Mouse (Mus musculus): ENCODE data around the gene Ctnnd2. TPM values are rescaled to one million over a fixed set of nuclear protein-coding genes. Genes with fewer than 3 reads are reported as not detected.
"Not testable (repeated sequence)": the region's sequence is repeated elsewhere in the genome, so short reads cannot be mapped to it uniquely, and the experiment has no call there.

Ctnnd2 gene
- 0.27 TPM for polyA plus RNA-seq (2021)

- in situ Hi-C loops (cut with MboI; ENCODE audit: low pct_unique_long_range_greater_than_20kb), result no loop called here
- no peak for TF ChIP-seq CTCF (IDR thresholded peaks at IDR 0.05)
- ChIA-PET CTCF (no interaction called here), POLR2A (no interaction called here)
- ATAC-seq, result peak; percentile 36
- DNase-seq (ENCODE audit: low read depth, low spot score), result no peak
- H3K27me3 ChIP-seq, result peaks cover 27% of the 10 kb centered on the region
Measured at GRCm38 (mm10) chr15:30172391-30173281, at the start of gene Ctnnd2. Gene Ctnnd2, plus strand, starts transcription at chr15:30172593.

- H3K27me3 ChIP-seq, result no peaks in the 10 kb centered on the region
- in situ Hi-C loops (cut with MboI; ENCODE audit: low pct_unique_long_range_greater_than_20kb), result no loop called here
- DNase-seq (ENCODE audit: low read depth, low spot score) (no peak), ATAC-seq (no peak)
- ChIA-PET POLR2A (no interaction called here), CTCF (no interaction called here)
- no peak for TF ChIP-seq CTCF (IDR thresholded peaks at IDR 0.05)
Measured at GRCm38 (mm10) chr15:30130705-30131104, 41.7 kb upstream of the Ctnnd2 start.

DNA sequence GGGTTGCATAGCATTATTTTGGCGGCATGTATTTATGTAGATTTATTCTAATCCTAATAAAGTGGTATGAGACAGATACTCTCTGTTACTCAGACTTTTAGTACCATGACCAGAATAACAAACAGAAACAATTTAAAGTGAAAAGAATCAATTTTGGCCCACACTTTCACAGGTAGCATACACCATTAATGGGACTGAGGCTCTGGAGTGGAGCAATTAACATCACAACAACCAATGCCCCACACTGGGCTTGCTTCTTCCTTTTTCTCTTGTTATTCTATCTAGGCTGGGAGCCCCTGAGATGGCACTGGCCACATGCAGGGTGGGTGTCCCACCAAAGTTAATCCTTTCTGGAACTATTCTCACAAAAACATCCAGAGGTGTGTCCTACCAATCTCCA, 32.8 kb upstream of the Ctnnd2 start:
- in situ Hi-C loops (cut with MboI; ENCODE audit: low pct_unique_long_range_greater_than_20kb), result not testable (repeated sequence)

GRCm38 (mm10) chr15:30145413-30145812, 27.0 kb upstream of the Ctnnd2 start:
- ChIA-PET CTCF (no interaction called here), POLR2A (no interaction called here)
- H3K27me3 ChIP-seq, result no peaks in the 10 kb centered on the region
- ATAC-seq (no peak), DNase-seq (ENCODE audit: low read depth, low spot score) (no peak)
- no peak for TF ChIP-seq CTCF (IDR thresholded peaks at IDR 0.05)
- in situ Hi-C loops (cut with MboI; ENCODE audit: low pct_unique_long_range_greater_than_20kb), result no loop called here

More for the DNA sequence above, 32.8 kb upstream of the Ctnnd2 start:
- DNase-seq (ENCODE audit: low read depth, low spot score); ATAC-seq; POLR2A ChIA-PET; CTCF ChIA-PET; H3K27me3 ChIP-seq: not testable (repeated sequence)

DNA sequence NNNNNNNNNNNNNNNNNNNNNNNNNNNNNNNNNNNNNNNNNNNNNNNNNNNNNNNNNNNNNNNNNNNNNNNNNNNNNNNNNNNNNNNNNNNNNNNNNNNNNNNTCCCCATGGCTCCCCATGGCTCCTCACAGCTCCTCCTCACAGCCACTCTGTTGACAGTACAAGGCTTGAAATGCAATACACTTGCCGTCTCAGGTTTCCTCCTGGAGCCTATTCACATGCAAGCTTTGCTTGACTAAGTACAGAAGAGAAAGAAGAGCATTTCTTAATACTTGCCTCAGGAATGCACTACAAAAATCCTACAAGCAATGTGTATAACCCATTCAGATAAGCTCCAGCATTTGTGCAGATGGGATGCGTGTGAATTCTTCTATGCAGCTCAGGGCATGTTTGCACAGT, 20.2 kb upstream of the Ctnnd2 start:
- no peaks in the 10 kb centered on the region for H3K27me3 ChIP-seq
- no peak for ATAC-seq

GRCm38 (mm10) chr15:30157975-30158374, 14.4 kb upstream of the Ctnnd2 start:
- DNase-seq (ENCODE audit: low read depth, low spot score) (no peak), ATAC-seq (no peak)
- no peak for TF ChIP-seq CTCF (IDR thresholded peaks at IDR 0.05)
- CTCF ChIA-PET, result no interaction called here
- H3K27me3 ChIP-seq, result no peaks in the 10 kb centered on the region
- in situ Hi-C loops (cut with MboI; ENCODE audit: low pct_unique_long_range_greater_than_20kb), result no loop called here
- POLR2A ChIA-PET, result no interaction called here

More for the DNA sequence above, 20.2 kb upstream of the Ctnnd2 start:
- ChIA-PET POLR2A (no interaction called here), CTCF (no interaction called here)
- in situ Hi-C loops (cut with MboI; ENCODE audit: low pct_unique_long_range_greater_than_20kb), result no loop called here
- no peak for DNase-seq (ENCODE audit: low read depth, low spot score)
- no peak for TF ChIP-seq CTCF (IDR thresholded peaks at IDR 0.05)

GRCm38 (mm10) chr15:30170031-30170430, 2.4 kb upstream of the Ctnnd2 start:
- DNase-seq (ENCODE audit: low read depth, low spot score), result no peak
- in situ Hi-C loops (cut with MboI; ENCODE audit: low pct_unique_long_range_greater_than_20kb), result no loop called here
- TF ChIP-seq CTCF (IDR thresholded peaks at IDR 0.05), result peak; percentile 19
- ChIA-PET CTCF (no interaction called here), POLR2A (no interaction called here)
- H3K27me3 ChIP-seq, result peaks cover 27% of the 10 kb centered on the region
- no peak for ATAC-seq

- DNase-seq (ENCODE audit: low read depth, low spot score), result no peak
- H3K27me3 ChIP-seq, result peaks cover 27% of the 10 kb centered on the region
- ATAC-seq, result no peak
- no peak for TF ChIP-seq CTCF (IDR thresholded peaks at IDR 0.05)
- ChIA-PET POLR2A (no interaction called here), CTCF (no interaction called here)
- in situ Hi-C loops (cut with MboI; ENCODE audit: low pct_unique_long_range_greater_than_20kb), result no loop called here
Measured at GRCm38 (mm10) chr15:30171493-30172195, 749 bp upstream of the Ctnnd2 start.

DNA sequence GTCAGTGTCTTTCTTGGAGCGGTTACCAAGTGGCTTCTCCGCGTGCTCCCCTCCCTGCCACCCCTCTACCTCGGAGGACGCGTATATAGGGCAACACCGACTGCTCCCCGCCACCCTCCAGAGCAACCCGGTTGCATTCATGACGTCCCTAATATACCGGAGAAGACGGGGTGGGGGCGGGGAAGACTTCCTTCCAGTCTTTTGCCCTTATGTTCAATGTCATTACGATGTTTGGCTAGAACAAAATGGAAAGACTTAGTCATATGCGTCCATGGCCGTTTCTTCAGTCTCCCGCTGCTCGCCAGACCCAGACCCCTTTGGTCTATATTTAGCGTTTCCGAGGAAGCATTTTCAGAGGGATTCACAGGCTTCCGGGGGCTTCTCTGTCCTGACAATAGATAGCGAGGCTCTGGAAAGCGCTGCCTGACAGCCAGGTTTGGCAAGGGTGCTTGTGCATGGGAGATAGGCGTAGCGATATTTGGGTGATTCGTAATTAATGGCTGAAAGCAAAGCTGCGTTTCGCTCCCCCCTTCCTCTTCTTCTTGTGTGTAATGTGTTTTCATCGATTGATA, 1.1 kb downstream of the Ctnnd2 start:
- no peak for TF ChIP-seq CTCF (IDR thresholded peaks at IDR 0.05)
- peaks cover 27% of the 10 kb centered on the region for H3K27me3 ChIP-seq
- no peak for ATAC-seq
- in situ Hi-C loops (cut with MboI; ENCODE audit: low pct_unique_long_range_greater_than_20kb), result no loop called here
- no peak for DNase-seq (ENCODE audit: low read depth, low spot score)
- ChIA-PET CTCF (no interaction called here), POLR2A (no interaction called here)

DNA sequence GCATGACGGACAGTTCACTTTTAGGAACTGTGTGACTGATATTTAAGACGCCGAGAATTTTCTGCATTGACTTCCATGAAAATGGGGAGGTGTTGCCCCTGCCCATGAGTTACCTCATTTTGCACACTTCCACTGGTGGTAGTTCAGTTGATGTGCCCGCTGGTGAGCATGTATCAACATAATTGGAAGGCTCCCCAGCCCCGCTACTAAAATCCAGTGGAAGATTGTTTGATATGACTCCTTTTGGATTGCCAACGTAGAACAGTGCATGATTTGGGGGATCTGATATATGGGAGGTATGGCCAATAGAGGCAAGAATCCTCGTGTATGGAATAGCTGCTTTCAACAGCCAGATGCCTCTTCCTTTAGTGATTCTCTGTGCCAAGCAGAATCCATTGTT, 1.9 kb downstream of the Ctnnd2 start:
- ChIA-PET CTCF (no interaction called here), POLR2A (no interaction called here)
- no peak for TF ChIP-seq CTCF (IDR thresholded peaks at IDR 0.05)
- ATAC-seq (no peak), DNase-seq (ENCODE audit: low read depth, low spot score) (no peak)
- in situ Hi-C loops (cut with MboI; ENCODE audit: low pct_unique_long_range_greater_than_20kb), result no loop called here
- H3K27me3 ChIP-seq, result peaks cover 24% of the 10 kb centered on the region

DNA sequence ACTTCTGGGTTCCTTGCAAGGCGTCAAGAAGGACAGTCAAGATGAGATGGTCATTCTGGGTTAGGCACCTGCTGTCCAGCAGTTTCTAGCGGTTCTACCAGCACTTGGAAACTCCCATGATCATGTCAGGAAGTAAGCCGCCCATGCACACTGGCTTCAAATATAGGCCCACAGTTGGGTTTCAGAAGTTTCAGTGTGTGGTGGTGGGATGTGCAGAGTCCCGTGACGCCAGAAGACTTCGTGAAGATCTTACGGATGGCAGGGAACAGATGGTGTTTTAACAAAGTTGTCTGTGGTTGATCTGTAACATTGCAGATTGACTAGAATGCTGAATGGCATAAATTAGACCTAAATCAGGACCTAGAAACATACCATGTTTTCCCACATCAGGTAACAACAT, 11.6 kb downstream of the Ctnnd2 start:
- H3K27me3 ChIP-seq, result no peaks in the 10 kb centered on the region
- in situ Hi-C loops (cut with MboI; ENCODE audit: low pct_unique_long_range_greater_than_20kb), result no loop called here
- ATAC-seq (no peak), DNase-seq (ENCODE audit: low read depth, low spot score) (no peak)
- CTCF ChIA-PET, result no interaction called here
- TF ChIP-seq CTCF (IDR thresholded peaks at IDR 0.05), result no peak
- POLR2A ChIA-PET, result no interaction called here

Measured in Patski (cell line).